Mouse (Mus musculus) megakaryocyte, embryonic 14.5 days (primary cell): ENCODE data around the gene Gm44579.

ENCODE experiments used
- FLI1 ChIP-seq: IDR thresholded peaks from 2 replicates; pipeline ENCODE4 v1.6.1; 2012; ENCODE audit warnings: low read length, inconsistent platforms, mixed read lengths
- GATA1 ChIP-seq: IDR thresholded peaks from 3 replicates; pipeline ENCODE4 v1.6.1; 2012; ENCODE audit warnings: mixed read lengths, low read length, inconsistent platforms, borderline replicate concordance

GRCm38 (mm10) chr15:98181856-98182570, 38.8 kb downstream of the Gm44579 start:
- TF ChIP-seq GATA1, result no peak
- TF ChIP-seq FLI1, result no peak
